Mouse (Mus musculus) MEL (cell line): ENCODE data around the gene Cisd3.
A peak's percentile ranks its signal among the peaks of the same experiment; 100 is the strongest.

ENCODE experiments used
- MAZ ChIP-seq: IDR thresholded peaks from 2 replicates; pipeline ENCODE4 v1.6.1; 2012; ENCODE audit warnings: low read depth, mild to moderate bottlenecking, inconsistent platforms, low read length, improper control_type of control experiment
- TAL1 ChIP-seq: IDR thresholded peaks from 2 replicates; pipeline ENCODE4 v1.6.1; 2012; ENCODE audit warnings: mild to moderate bottlenecking, inconsistent platforms, low read length, moderate library complexity, mixed read lengths
- USF1 ChIP-seq: IDR thresholded peaks from 2 replicates; pipeline ENCODE4 v1.6.1; 2014; ENCODE audit warnings: low read depth, mild to moderate bottlenecking, inconsistent platforms, low read length, improper control_type of control experiment, moderate library complexity
- ZMIZ1 ChIP-seq: IDR thresholded peaks from 2 replicates; pipeline ENCODE4 v1.6.1; 2012; ENCODE audit warnings: low read depth, mild to moderate bottlenecking, inconsistent platforms, low read length, improper control_type of control experiment, moderate library complexity

DNA sequence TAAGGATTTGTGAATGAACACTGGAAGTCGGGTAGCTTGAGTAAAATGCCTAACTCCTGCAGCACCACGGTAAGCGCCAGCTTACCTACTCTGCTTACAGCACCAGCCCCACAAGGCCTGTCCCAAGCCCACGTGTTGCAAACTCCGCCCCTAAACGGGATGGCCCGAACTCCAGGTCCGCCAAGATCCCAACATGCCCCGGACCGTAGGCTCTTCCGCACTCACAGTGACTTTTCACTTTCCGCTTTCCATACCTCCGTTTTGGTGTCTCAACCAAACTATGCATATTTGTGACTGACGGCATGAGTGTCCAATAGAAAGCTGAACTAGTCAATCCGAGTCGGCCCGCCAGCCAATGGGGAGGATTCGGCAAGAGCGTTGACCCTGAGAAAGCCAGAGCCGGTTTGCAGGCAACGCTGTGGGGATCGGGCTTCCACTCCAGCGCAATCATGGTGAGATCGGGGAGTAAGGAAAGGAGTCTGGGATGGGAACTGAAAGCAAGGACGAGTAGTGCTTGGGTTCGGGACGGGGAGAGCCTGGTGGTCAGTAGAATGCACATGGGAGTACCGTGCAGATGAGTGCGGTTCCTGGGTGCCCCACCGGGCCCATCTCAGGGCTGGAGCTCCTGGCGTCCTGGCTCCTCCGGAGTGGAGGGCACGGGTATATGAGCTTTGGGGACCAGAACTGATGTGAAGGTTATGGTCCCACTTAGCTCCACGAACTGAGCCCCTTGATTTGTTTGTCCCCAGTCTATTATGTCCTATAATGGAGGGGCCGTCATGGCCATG is 17.6 kb downstream of the Cisd3 start, which contains the start of gene Psmb3:
- TF ChIP-seq ZMIZ1 (peak; percentile 90), MAZ (peak; percentile 86), TAL1 (no peak), USF1 (peak; percentile 96)
